Mouse (Mus musculus) spleen, postnatal 14 days (tissue): Measurements from ENCODE around the gene Mycl.
A peak's percentile ranks its signal among the peaks of the same experiment; 100 is the strongest.
"Not testable (repeated sequence)": the region's sequence is repeated elsewhere in the genome, so short reads cannot be mapped to it uniquely, and the experiment has no call there.

Experiments
- DNase-seq, 2 experiments: peaks; one replicate each; pipeline ENCODE4 v3.0.0; 2021 to 2022; ENCODE audit warnings: low spot score in 2 of 2

Mycl gene

DNA sequence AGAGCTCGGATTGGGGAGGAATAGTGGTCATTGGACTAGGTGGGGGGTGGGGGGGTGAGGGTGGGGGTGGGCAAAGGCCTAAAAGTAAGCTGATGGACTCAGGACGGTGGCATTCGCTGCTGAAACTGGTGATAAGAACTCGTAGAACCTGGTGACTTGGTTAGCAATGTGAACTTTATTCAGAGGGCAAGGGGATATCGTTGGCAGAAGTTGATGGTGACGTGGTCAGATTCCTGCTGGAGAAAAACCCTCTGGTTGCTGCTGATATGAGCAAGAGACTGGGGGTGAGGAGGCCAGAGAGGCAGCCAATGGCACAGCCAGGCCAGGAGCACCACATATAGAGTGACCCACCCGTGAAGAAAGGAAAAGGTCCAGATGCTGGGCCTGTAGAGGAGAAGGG, 14.2 kb upstream of the Mycl start:
- no peak for DNase-seq

DNA sequence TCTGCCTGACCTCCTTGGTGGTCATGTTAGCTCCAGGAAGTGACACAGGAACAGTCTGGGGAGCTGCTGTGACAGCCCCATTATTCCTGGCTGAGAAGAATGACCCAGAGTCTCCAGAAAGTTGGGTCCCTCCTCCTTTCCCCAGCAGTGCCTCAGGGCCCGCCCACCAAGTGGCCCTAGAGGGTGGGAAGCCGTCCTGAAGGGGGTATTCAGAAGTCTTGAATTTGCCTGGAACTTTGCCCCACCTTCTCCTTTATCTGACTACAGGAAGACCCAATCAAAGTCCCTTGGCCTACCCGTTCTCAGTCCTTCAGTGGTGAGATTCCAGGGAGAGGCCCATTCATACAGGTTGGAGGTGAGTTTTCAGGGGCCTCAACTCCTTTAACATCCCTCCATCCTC, 13.5 kb upstream of the Mycl start:
- DNase-seq = no peak

DNA sequence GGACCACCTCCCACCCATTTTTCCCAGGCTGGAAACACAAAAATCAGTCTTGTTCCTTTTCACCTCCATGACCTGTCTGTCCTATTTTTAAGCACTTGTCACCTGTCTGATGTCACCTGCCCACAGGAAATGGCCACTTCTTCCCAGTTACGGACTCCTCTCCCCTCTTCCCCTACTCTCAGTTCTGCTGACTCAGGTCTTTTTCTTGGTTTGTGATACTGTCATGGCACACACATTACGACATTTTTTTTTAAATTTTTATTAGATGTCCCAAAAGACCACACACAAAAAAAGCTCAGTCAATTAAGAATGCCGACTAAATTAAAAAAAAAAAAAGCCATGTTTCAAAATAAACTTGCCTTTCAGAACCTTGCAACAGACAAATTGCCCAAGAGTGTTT, 12.9 kb upstream of the Mycl start:
- no peak for DNase-seq

DNA sequence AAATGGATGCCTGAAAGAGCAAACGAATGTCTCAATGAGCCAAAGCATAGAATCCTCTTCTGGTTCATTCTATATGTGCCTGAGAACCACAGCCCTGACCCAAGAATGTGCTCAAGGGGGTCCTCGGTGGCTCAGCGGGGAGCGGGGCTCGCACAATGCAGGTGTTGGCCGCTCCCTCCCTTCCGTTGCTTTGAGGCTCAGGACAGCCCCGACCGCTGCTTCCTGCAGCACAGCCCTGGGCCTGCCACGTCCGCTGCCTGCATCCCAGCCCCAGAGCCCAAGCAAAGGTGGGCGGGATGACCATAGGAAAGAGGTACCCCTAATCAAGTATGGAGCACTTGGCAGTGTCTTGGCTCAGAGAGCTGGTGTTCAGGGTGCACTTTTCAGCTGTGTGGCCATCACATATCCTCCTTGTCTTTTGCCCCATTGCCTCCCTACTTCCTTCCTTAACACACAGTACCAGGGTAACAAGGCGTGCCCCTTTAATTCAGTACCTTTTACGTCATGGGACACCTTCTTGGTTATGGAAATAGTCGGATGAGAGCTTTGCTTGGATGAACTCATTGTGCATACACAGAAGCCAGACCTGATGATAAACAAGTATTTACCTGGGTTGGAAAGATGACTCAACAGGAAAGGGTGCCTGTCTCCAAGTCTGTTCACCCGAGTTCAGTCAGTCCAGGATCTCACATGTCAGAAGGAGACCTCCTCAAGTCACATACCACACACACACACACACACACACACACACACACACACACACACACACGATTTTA, 11.8 kb upstream of the Mycl start:
- no peak for DNase-seq

DNA sequence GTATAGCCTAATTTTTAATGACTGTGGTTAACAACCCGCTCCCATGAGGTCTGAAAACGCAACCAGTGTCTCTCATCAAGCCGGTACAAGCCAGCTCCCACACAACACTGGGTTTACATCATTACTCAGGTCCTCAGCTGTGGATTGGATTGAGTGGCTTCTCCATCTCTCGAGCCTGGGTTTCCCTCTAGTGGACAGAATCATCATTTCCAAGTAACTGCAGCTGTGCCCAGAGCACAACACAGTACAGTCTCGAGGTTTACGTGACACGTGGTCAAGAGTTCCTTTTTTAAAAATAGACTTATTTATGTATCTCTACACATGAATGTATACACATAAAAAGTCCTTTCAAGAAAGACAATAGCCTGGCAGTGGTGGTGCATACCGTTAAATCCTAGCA, 10.3 kb upstream of the Mycl start:
- DNase-seq = peak in 1 of 2 experiments; percentile 33

DNA sequence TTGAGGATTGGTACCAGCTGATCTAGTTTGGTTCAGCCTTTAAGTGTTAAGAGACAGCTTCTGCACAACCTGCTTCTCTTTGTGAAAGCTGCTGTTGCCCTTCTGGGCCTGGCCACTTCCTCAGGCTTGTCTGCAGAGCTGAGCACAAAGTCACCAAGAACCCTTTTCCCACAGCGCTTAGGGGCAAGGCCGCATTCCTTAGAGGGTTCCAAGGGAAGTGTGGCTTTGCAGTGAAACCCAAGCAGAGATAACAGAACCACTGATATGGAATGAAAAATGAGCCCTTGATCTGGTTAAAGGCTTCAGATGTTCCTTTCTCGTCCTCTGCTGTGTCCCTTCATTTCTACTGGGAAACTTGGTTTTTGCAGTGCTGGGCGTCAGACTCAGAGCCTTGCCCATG, 8.0 kb upstream of the Mycl start:
- DNase-seq = no peak

DNA sequence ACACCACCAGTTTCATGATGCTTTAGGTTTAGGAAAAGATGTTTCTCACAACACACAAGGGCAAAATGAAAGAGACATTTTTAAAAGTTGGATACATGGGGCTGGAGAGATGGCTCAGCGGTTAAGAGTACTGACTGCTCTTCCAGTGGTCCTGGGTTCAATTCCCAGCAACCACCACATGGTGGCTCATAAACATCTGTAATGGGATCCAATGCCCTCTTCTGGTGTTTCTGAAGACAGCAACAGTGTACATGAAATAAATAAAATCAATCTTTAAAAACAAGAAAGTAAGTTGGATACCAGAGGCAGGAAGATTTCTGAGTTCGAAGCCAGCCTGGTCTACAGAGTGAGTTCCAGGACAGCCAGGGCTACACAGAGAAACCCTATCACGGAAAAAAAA, 7.4 kb upstream of the Mycl start:
- DNase-seq = not testable (repeated sequence)

DNA sequence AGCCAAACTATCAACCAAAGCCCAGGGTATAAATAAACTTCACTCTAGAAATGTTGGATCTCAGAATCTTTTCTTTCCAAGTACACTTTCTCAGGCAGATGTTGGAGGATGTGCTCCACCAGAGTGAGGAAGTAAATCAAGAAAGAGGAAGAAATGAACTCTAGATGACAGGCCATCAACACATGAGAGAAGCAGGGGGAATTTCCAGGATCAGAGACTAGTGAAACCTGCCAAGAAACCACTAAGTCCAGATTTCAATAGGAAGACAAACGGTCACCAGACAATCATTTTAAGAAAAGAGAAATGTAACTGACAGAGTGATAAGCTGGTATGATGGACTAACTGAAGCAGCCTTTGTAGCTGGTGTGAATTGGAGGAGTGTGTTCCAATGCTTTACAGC, 4.3 kb upstream of the Mycl start:
- no peak for DNase-seq

DNA sequence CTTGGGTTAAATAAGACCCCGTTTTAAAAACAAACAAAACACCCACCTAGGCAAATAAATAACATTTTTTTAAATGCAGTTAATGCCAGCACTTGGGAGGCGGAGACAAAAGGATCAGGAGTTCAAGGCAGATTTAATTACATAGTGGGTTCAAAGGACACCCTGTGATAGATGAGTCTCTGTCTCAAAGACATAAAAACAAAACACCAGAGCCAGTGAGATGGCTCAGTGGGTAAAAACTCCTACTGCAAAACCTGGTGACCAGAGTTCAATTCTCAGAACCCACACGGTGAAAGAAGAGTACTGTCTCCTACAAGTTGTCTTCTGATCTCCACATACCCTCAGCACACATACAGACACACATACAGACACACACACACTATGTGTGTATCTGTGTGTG, 3.2 kb upstream of the Mycl start:
- no peak for DNase-seq

DNA sequence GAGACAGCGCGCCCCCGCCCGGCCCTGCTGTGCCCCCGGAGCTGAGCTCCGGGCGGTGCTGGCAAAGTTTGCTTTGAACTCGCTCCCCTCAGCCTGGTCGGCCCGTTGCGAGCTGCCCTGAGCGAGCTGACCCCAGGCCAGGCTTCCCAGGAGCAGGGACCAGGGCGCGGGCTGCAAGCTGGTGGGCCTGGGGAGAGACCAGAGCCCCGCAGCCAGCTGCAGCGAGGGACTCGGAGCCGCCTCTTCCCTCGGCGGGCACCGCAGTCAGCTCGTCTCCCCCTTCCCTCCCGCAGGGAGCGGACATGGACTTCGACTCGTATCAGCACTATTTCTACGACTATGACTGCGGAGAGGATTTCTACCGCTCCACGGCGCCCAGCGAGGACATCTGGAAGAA, 767 bp downstream of the Mycl start:
- DNase-seq = peak; percentile 14 to 34

DNA sequence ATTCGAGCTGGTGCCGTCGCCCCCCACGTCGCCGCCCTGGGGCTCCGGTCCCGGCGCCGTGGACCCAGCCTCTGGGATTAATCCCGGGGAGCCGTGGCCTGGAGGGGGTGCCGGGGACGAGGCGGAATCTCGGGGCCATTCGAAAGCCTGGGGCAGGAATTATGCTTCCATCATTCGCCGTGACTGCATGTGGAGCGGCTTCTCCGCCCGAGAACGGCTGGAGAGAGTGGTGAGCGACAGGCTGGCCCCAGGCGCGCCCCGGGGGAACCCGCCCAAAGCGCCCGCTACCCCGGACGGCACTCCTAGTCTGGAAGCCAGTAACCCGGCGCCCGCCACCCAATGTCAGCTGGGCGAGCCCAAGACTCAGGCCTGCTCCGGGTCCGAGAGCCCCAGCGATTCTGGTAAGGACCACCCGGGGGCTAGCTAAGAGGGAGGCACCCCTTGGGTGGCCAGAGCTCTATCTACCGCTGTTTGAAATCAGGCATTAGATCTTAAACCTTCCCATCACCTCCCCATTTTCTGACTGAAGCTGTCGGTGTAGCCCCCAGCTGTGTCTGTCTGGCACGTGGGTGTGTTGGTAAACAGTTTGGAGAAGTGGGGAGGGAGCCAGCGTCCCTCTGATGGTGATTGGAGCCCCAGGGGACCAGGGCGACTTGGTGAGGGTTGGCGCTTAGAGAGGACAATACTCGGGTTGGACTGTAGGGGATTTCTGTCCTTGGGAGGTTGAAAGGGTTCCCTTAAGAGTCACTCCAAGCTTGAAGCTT, 1.3 kb downstream of the Mycl start:
- peak in 1 of 2 experiments; percentile 9 for DNase-seq

DNA sequence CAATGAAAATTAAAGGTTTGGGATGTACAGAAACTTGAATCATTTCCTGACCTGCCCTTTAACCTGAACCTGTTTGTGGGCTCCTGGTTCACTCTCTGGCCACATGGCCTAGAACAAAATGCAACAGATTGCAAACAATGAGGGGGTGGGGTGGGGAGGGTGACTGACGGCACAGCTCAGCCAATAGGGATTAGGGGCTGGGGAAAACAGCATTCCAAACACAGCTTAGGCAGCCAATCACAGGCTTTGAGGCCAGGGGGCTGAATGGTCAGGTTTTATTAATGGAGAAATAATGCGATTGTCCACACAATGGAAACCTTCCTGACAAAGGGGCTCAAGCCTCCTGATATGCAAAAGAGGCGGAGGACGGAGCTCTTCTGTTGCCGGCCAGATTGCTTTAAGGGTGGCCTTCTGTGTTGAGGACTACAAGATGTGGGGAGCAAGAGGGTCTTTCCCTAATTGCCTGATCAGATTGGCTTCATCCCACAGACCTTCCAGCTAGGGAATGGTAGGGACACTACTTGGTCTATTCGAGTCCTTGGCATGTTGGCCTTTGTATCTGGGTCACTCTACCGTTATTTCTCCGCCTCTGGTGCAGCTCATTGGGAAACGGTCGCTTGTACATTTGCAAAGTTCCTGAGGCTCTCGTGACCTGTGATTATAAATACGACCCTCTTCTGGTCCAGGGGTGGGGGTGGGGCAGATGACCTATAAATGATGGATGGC, 3.2 kb downstream of the Mycl start:
- DNase-seq = no peak

DNA sequence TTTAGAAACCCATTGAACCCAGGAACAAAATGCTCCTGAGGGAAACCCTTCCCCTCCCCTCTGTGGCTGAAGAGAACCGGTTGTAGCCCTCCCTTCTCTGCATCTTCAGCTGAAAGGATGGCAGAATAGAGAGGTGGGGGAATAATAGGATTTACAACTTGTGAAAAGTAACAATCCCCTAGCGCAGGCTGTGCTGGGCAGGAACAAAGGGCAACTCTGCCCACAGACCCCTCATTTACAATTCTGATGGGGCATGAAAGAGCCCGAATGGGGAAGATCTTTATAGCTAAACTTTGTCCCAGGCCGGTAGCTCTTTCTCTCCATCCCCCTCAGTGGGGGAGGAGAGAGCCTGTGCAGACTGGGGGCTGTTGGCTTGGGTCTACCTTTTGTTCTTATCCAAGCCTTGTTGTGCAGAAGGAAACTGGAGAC, 3.8 kb downstream of the Mycl start:
- no peak for DNase-seq

DNA sequence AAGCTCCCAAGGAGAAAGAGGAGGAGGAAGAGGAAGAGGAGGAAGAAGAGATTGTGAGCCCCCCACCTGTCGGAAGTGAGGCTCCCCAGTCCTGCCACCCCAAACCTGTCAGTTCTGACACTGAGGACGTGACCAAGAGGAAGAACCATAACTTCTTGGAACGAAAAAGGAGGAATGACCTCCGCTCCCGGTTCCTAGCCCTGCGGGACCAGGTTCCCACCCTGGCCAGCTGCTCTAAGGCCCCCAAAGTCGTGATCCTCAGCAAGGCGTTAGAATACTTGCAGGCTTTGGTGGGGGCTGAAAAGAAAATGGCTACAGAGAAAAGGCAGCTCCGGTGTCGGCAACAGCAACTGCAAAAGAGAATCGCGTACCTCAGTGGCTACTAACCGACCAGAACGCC, 4.7 kb downstream of the Mycl start:
- no peak for DNase-seq

DNA sequence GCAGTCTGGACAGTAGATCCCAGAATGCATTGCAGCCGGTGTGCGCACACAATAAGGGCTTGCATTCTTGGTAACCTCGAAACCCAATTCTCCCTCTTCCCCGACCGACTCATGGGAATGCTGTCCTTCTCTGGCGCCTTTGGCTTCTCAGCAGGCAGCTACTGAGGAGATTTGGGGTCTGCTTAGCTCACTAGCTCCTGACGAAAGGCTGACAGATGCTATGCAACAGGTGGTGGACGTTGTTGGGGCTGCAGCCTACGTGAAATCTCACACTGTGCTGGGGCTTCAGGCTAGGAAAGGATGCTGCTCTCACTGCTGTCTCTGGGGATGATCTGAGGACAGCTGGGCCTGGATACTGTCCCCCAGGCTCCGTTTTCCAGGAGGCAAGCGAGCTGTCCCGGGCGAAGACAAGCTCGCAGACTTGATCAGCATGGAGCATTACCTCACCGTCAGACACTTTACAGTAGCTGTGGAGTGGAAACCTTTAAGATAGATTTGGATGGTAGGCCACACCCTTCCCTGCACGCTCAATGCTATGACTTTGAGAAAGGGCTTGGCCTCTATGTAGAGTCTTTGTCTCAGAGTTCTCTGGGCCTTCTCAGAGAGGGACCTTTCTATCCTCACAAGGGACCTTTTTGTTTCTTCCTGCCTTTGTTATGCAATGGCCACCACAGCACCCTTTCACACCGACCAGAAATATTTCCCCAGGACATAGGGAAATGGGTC, 5.3 kb downstream of the Mycl start:
- no peak for DNase-seq

DNA sequence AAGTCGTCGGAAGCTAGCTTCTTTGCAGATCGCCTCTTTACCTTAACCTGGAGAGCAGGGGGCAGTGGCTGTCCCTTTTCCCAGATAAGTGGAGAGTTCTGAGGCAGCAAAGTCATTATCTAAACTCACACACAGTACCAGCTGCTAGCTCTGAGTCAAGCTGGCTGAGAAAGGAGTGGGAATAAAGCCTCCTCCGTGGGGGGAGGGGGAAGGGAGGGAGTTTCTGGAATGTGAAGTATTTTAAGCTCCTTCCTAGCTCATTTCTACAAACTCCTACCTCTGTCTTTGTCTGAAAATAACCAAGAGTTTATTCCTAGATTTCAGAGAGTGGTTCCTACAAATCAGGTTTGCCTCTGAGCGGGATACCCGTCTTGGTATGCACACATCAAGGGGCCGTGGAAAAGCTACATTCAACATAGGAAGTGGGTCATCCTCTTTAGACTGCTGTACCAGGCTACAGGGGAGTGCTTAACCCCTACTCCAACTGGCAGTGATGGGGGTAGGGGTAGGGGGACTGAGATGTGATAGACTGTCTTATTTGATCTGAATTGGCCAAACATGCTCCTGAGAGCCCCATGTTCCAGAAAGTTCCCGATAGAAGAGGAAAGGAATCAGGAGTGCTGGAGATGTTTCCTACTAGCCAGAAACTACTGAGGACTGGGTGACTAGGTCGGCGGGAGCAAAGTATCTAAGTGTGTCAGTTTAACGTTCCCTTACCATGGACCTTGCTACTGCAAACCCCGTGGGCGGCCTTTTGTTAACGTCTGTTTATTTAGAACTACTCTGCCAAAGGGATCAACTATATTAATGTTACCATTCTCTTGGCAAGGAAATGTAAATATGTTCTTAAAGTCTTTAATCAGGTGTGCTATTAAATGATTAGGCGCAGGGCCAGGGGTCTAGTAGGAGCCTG, 9.9 kb downstream of the Mycl start:
- no peak for DNase-seq

DNA sequence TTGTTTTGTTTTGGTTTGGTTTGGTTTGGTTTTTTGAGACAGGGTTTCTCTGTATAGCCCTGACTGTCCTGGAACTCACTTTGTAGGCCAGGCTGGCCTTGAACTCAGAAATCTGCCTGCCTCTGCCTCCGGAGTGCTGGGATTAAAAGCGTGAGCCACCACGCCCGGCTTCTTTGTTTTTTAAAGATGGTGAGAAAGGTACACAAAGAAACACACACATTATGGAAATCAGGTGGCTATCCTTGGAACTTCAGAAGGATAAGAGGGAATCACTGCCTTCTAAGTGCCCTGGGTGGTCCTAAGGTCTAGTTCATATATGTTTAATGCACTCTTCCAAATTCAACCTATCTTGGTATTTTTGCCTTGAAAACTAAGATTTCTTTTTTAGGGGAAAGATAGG, 17.0 kb downstream of the Mycl start:
- DNase-seq = not testable (repeated sequence)

DNA sequence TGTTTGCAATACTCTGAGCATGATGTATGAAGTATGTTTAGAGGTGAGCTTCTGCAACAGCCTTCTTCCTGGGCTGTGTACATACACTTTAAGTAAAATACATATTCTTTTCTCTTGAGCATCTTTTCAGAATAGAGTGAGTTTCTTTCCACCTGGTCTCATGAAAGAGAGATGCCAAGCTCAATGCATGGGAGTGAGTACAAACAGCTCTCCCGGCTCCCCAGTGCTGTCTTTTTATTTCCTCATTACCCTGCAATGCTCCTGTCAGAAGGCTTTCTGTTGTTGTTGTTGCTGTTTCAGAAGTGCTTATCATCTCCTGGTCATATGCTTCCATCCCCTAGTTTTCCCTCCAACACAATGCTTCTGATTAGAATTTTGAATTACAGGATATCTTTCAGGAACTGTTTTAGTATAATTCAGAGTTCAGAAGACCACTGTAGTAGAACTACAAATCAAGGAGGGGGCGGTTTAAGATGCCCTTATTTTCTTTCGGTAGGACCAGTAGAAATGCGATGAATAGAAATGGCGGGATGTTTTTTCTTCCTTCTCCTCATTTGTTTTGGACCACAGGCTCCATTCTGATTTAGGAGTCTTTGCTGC, 18.0 kb downstream of the Mycl start:
- no peak for DNase-seq

DNA sequence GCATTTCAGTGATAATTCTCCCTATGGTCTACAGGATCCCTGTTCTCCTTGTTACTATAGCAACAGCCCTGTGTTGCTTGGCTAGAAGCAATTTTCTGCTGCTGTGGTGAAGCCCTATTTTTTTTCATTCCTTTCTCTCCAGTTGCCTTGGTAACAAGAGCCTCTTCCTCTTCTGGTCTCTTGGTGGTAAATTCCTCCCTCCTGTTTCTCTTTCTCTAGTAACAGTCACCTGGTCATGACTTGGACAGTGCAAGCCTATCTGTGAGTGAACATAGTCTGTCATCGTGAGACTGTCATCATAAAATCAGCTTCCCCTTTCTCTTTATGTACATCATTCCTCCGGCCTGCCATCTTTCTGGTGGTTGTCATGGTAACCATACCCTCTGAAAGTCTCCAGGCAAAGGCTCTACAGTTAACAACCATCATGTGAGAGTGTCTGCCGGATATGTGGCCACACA, 18.5 kb downstream of the Mycl start:
- DNase-seq = no peak

DNA sequence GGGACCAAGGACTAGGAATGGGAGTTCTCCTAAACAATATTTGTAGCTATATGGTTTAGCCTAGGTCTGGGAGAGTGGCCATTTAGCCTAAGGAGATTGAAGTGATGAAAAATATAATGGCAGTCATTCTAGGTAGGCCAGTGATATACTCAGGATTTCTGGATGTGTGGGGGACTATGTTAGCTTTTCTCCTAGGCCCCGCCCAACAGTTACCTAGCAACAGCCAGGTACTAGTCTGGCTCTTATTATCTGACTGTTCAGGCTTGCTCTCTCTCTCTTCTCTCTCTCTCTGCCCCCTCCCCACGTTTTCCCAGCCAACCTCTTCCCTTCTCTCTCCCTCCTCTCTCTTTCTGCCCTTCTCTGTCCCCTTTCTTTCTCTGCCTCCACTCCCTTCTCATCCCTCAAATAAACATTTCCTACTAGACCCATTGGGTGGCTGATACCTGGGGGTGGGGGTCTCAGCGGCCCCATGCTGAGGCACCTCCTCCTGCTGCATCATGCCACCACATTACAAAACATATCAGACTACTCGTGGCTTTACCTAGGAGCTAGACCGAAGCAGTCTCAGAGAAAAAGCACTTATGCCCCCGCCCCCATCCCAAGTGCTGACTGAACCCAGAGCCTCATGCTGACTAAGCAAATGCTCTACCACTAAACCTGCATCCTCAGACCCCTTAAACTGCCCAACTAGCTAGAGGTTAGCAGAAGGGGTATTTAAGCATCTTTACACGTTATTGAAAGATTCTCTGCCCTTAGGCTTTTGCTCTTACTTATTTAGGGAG, 19.2 kb downstream of the Mycl start:
- DNase-seq = no peak
